8 mouse cellular contexts compared by ENCODE assay signal in genomic region chr10:76346043-76346491, GRCm38 (mm10). TPM values are rescaled to one million over a fixed set of nuclear protein-coding genes. Genes with fewer than 3 reads are reported as not detected.
A peak's percentile ranks its signal among the peaks of the same experiment; 100 is the strongest.
DNase-seq lines count a peak whose midpoint lies in the region; ATAC-seq and TF ChIP-seq lines count a peak whose summit lies in the region.

No protein-coding gene starts in this region.

- no peaks in the 10 kb centered on the region for H3K9me3 ChIP-seq in embryonic facial prominence, embryonic 13.5 days
- H3K9me3 ChIP-seq in hindbrain, embryonic 13.5 days: no peaks in the 10 kb centered on the region
- H3K9me3 ChIP-seq in limb, embryonic 14.5 days (ENCODE audit: control insufficient read depth, low read length): no peaks in the 10 kb centered on the region
- no peaks in the 10 kb centered on the region for H3K9me3 ChIP-seq in midbrain, embryonic 15.5 days

- H3K4me2 ChIP-seq in embryonic facial prominence, embryonic 13.5 days: peak overlapping the region; percentile 77
- H3K4me2 ChIP-seq in hindbrain, embryonic 13.5 days: peak overlapping the region; percentile 77
- H3K4me2 ChIP-seq in limb, embryonic 14.5 days (replicated peaks; ENCODE audit: low read depth, low read length, severe bottlenecking): peak overlapping the region; percentile 70
- peak overlapping the region; percentile 85 for H3K4me2 ChIP-seq in midbrain, embryonic 15.5 days

- H3K36me3 ChIP-seq in embryonic facial prominence, embryonic 13.5 days: peaks cover 19% of the 10 kb centered on the region
- H3K36me3 ChIP-seq in hindbrain, embryonic 13.5 days: peaks cover 22% of the 10 kb centered on the region
- H3K36me3 ChIP-seq in limb, embryonic 14.5 days (ENCODE audit: control insufficient read depth, insufficient read depth, low read length): peaks cover 10% of the 10 kb centered on the region
- H3K36me3 ChIP-seq in midbrain, embryonic 15.5 days (replicated peaks): no peaks in the 10 kb centered on the region; the same call in 1 of the 2 replicates

- WGBS in embryonic facial prominence, embryonic 13.5 days: 11% methylated on average over 8 of the region's 8 CpGs
- 29% methylated on average over 8 of the region's 8 CpGs for WGBS in hindbrain, embryonic 13.5 days
- WGBS in limb, embryonic 14.5 days: 7% methylated on average over 8 of the region's 8 CpGs
- WGBS in midbrain, embryonic 15.5 days: 24% methylated on average over 8 of the region's 8 CpGs

- peaks cover 27% of the 10 kb centered on the region for H3K4me1 ChIP-seq in embryonic facial prominence, embryonic 13.5 days
- H3K4me1 ChIP-seq in hindbrain, embryonic 13.5 days (replicated peaks): peaks cover 28% of the 10 kb centered on the region
- H3K4me1 ChIP-seq in limb, embryonic 14.5 days (ENCODE audit: control insufficient read depth, insufficient read depth, low read length): peaks cover 23% of the 10 kb centered on the region
- peaks cover 24% of the 10 kb centered on the region for H3K4me1 ChIP-seq in midbrain, embryonic 15.5 days

- no peak for TF ChIP-seq POLR2A in limb, embryonic 14.5 days (IDR thresholded peaks at IDR 0.05; ENCODE audit: borderline replicate concordance, extremely low read depth, insufficient read depth, insufficient read length)

- H3K27ac ChIP-seq in embryonic facial prominence, embryonic 13.5 days: no peak overlapping the region
- no peak overlapping the region for H3K27ac ChIP-seq in hindbrain, embryonic 13.5 days
- no peak overlapping the region for H3K27ac ChIP-seq in limb, embryonic 14.5 days (replicated peaks; ENCODE audit: low read depth, low read length)
- H3K27ac ChIP-seq in midbrain, embryonic 15.5 days: no peak overlapping the region

- peak overlapping the region; percentile 92; the same call in 1 of the 2 replicates for H3K9ac ChIP-seq in embryonic facial prominence, embryonic 13.5 days
- H3K9ac ChIP-seq in hindbrain, embryonic 13.5 days: peak overlapping the region; percentile 96; the same call in 1 of the 2 replicates
- 0 out of 2 replicates have a peak overlapping the region, but pooled peaks have one; percentile 56 for H3K9ac ChIP-seq in limb, embryonic 14.5 days (ENCODE audit: low read depth, low read length, severe bottlenecking)
- no peak overlapping the region; the same call in 1 of the 2 replicates for H3K9ac ChIP-seq in midbrain, embryonic 15.5 days

- ATAC-seq in embryonic facial prominence, embryonic 13.5 days (ENCODE audit: insufficient number of reproducible peaks, insufficient read depth, low FRiP score, low TSS enrichment, low read depth): no peak
- no peak for ATAC-seq in hindbrain, embryonic 13.5 days (ENCODE audit: low FRiP score)
- ATAC-seq in limb, embryonic 14.5 days (ENCODE audit: low FRiP score, low read depth): no peak
- ATAC-seq in midbrain, embryonic 15.5 days (replicated peaks): 0 out of 2 replicates have a peak, but pooled peaks have one; percentile 0

- H3K4me3 ChIP-seq in embryonic facial prominence, embryonic 13.5 days: peak overlapping the region; percentile 82
- peak overlapping the region; percentile 89 for H3K4me3 ChIP-seq in hindbrain, embryonic 13.5 days
- H3K4me3 ChIP-seq in limb, embryonic 14.5 days (replicated peaks; ENCODE audit: low read length): peak overlapping the region; percentile 90
- H3K4me3 ChIP-seq in midbrain, embryonic 15.5 days: peak overlapping the region; percentile 77

- peak; percentile 11 for DNase-seq in thymus, postnatal 0 days (ENCODE audit: low spot score)
- DNase-seq in thymus, postnatal 36 days: no peak
- DNase-seq in limb, embryonic 14.5 days (ENCODE audit: low spot score): peak; percentile 7
- DNase-seq in right cerebral cortex, adult 2 months (ENCODE audit: low spot score in 2 of 2): no peak
- DNase-seq in right cerebral cortex, postnatal 36 days (ENCODE audit: low spot score in 2 of 2): no peak

- H3K27me3 ChIP-seq in embryonic facial prominence, embryonic 13.5 days: no peaks in the 10 kb centered on the region
- H3K27me3 ChIP-seq in hindbrain, embryonic 13.5 days: no peaks in the 10 kb centered on the region
- no peaks in the 10 kb centered on the region for H3K27me3 ChIP-seq in limb, embryonic 14.5 days (ENCODE audit: control insufficient read depth, insufficient read depth, low read length)
- no peaks in the 10 kb centered on the region for H3K27me3 ChIP-seq in midbrain, embryonic 15.5 days (replicated peaks)

RNA-seq across cellular contexts. Expression of gene Dip2a, which starts 1.0 kb away (rescaled TPM):
- polyA plus RNA-seq in thymus, postnatal 0 days (2015; fragmentation: Nextera tagmentation; extraction: Ambion mirVana): 1.6 and 2.2 TPM in 2 replicates
- 12.5 TPM in 2 replicates for polyA plus RNA-seq in embryonic facial prominence, embryonic 13.5 days (2015; fragmentation: Nextera tagmentation; extraction: Ambion mirVana)
- polyA plus RNA-seq in hindbrain, embryonic 13.5 days (2015; fragmentation: Nextera tagmentation; extraction: Ambion mirVana): 14.9 and 16.5 TPM in 2 replicates
- polyA plus RNA-seq in limb, embryonic 14.5 days (2012; rRNA removed): 32.2 and 37.1 TPM in 2 replicates
- polyA plus RNA-seq in limb, embryonic 14.5 days (2014; fragmentation: Nextera tagmentation; extraction: Ambion mirVana): 8.3 TPM in 2 replicates
- 19.3 and 20.1 TPM in 2 replicates for polyA plus RNA-seq in midbrain, embryonic 15.5 days (2015; fragmentation: Nextera tagmentation; extraction: Ambion mirVana)

Comparison
In these comparisons a context has a peak if more than half of its experiments do, and no peak if none do; other contexts are left out.
1. DNase-seq: peak in thymus, postnatal 0 days (single experiment) and limb, embryonic 14.5 days (single experiment); none in thymus, postnatal 36 days (0 of 2), right cerebral cortex, adult 2 months (0 of 2) and right cerebral cortex, postnatal 36 days (0 of 2).
2. Peak in every context shown above with its lines, with median percentiles within 50 percentile points of each other: H3K4me2 ChIP-seq and H3K4me3 ChIP-seq.